Mouse (Mus musculus) intestine, embryonic 16.5 days (tissue): ENCODE measurements around the gene Mau2. TPM values are rescaled to one million over a fixed set of nuclear protein-coding genes. Genes with fewer than 3 reads are reported as not detected.

Experiments used
- ATAC-seq: fragments of 200-750 bp; cut with Nextera tagmentation; 2 replicates; pipeline ENCODE4 v1.8.0; 2017; ENCODE audit warnings: moderate TSS enrichment, moderate library complexity
- H3K27ac ChIP-seq: fragments of 300-500 bp; sonication (generic); 2 replicates; pipeline ENCODE4 v1.5.1; 2014; ENCODE audit warnings: mild to moderate bottlenecking, low read length
- H3K27me3 ChIP-seq: fragments of 300-500 bp; sonication (generic); replicated peaks from 2 replicates; pipeline ENCODE4 v1.6.1; 2014; ENCODE audit warnings: low read length, control low read depth, mixed read lengths; ENCODE audit not compliant: control insufficient read depth, insufficient read depth
- H3K36me3 ChIP-seq: fragments of 300-500 bp; sonication (generic); 2 replicates; pipeline ENCODE4 v1.6.1; 2014; ENCODE audit warnings: low read length, control low read depth; ENCODE audit not compliant: control insufficient read depth, insufficient read depth
- H3K4me1 ChIP-seq: fragments of 300-500 bp; sonication (generic); 2 replicates; pipeline ENCODE4 v1.6.1; 2014; ENCODE audit warnings: low read length, control low read depth, mixed read lengths; ENCODE audit not compliant: control insufficient read depth, insufficient read depth
- H3K4me2 ChIP-seq: fragments of 300-500 bp; sonication (generic); 2 replicates; pipeline ENCODE4 v1.6.1; 2014; ENCODE audit warnings: low read depth, low read length, control low read depth
- H3K4me3 ChIP-seq: fragments of 300-500 bp; sonication (generic); 2 replicates; pipeline ENCODE4 v1.5.1; 2014; ENCODE audit warnings: mild to moderate bottlenecking, low read length
- H3K9ac ChIP-seq: fragments of 300-500 bp; sonication (generic); 2 replicates; pipeline ENCODE4 v1.6.1; 2014; ENCODE audit warnings: low read depth, low read length
- H3K9me3 ChIP-seq: fragments of 300-500 bp; sonication (generic); 2 replicates; pipeline ENCODE4 v1.6.1; 2016; ENCODE audit warnings: low read length, control low read depth; ENCODE audit not compliant: control insufficient read depth
- WGBS: fragments of 180-500 bp; shearing (Covaris S2); extraction: QIAGEN DNeasy Blood & Tissue Kit; methylation state at CpG from one replicate; pipeline ENCODE4 v1.1.7; 2014; 5-methylcytosine and 5-hydroxymethylcytosine counted together
- polyA plus RNA-seq: library from polyadenylated mRNA; unstranded; fragments of >200 nt; fragmentation: Nextera tagmentation; extraction: Ambion mirVana; gene quantifications from 2 replicates; pipeline ENCODE4 v1.2.1, GENCODE M21; 2015

The Mau2 gene
- polyA plus RNA-seq, 1 experiment from 2014 or later: 44.4 TPM

DNA sequence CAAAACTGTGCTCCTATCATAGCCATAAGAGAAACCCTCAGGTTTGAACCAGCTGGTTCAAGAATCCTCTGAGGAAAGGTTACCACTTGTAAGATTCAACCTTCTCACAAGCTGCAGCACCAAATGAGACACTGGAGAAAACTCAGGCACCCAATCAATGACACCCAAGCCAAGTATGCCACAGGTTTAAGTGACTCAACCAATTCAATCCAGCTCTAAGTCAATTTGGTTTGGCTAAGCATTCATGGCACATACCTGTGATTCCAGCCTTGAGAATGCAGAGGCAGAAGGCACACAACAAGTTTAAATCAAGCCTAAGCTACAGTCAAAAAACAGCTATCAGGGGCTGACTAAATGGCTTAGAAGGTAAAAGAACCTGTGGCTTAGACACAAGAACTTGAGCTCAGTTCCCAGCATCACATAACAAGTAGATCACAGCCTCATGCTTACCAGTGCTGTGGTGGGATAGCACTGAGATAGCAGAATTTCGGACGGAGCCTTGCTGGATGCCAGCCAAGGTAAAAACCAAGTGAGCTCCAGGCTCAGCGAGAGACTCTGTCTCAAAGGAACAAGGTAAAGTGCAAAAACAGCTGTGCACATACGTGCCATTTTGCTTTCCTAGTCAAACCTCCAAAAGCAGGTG lies 75.1 kb downstream of the Mau2 start:
- no peak for ATAC-seq
- H3K27me3 ChIP-seq: no peaks in the 10 kb centered on the region
- 76% methylated on average over 4 of the region's 4 CpGs for WGBS
- H3K4me3 ChIP-seq: no peak overlapping the region
- no peaks in the 10 kb centered on the region for H3K9me3 ChIP-seq
- H3K9ac ChIP-seq: no peak overlapping the region
- no peaks in the 10 kb centered on the region; the same call in 1 of the 2 replicates for H3K36me3 ChIP-seq
- no peak overlapping the region for H3K4me2 ChIP-seq
- H3K4me1 ChIP-seq: peaks cover 30% of the 10 kb centered on the region
- H3K27ac ChIP-seq: no peak overlapping the region

Other genes starting within 250 kb of the Mau2 start
- 8.2 and 13.5 TPM in 2 replicates for gene Gmip, start 234.1 kb downstream of the Mau2 start, polyA plus RNA-seq
- 0.26 and 0.32 TPM in 2 replicates for gene Lpar2, start 220.3 kb downstream of the Mau2 start, polyA plus RNA-seq
- 2.7 and 2.9 TPM in 2 replicates for gene Pbx4, start 210.2 kb downstream of the Mau2 start, polyA plus RNA-seq
- 0.51 and 0.53 TPM in 2 replicates for gene Cilp2, start 155.0 kb downstream of the Mau2 start, polyA plus RNA-seq
- 2.8 TPM in 2 replicates for gene Tssk6, start 140.6 kb downstream of the Mau2 start, polyA plus RNA-seq
- 233 and 243 TPM in 2 replicates for gene Ndufa13, start 140.2 kb downstream of the Mau2 start, polyA plus RNA-seq
- 3.2 and 3.8 TPM in 2 replicates for gene Yjefn3, start 140.0 kb downstream of the Mau2 start, polyA plus RNA-seq
- gene Gatad2a, start 46.4 kb downstream of the Mau2 start, polyA plus RNA-seq: 36.0 and 38.9 TPM in 2 replicates
- 33.0 and 37.0 TPM in 2 replicates for gene Sugp1, start 79 bp upstream of the Mau2 start, polyA plus RNA-seq
- 106 and 152 TPM in 2 replicates for gene Tm6sf2, start 30.2 kb upstream of the Mau2 start, polyA plus RNA-seq
- 0.10 and 0.11 TPM in 2 replicates for gene Hapln4, start 40.7 kb upstream of the Mau2 start, polyA plus RNA-seq
- 0.89 and 0.98 TPM in 2 replicates for gene Ncan, start 78.1 kb upstream of the Mau2 start, polyA plus RNA-seq
- 50.7 and 51.7 TPM in 2 replicates for gene Nr2c2ap, start 88.6 kb upstream of the Mau2 start, polyA plus RNA-seq
- gene Rfxank, start 96.4 kb upstream of the Mau2 start, polyA plus RNA-seq: 12.6 and 15.3 TPM in 2 replicates
- gene Borcs8, start 96.8 kb upstream of the Mau2 start, polyA plus RNA-seq: 38.4 and 42.4 TPM in 2 replicates
- 0.11 and 0.23 TPM in 2 replicates for gene Mef2b, start 97.0 kb upstream of the Mau2 start, polyA plus RNA-seq
- gene Tmem161a, start 129.6 kb upstream of the Mau2 start, polyA plus RNA-seq: 66.9 and 67.7 TPM in 2 replicates
- gene Slc25a42, start 169.6 kb upstream of the Mau2 start, polyA plus RNA-seq: 7.6 and 10.5 TPM in 2 replicates
- 17.3 and 18.1 TPM in 2 replicates for gene Sugp2, start 191.5 kb upstream of the Mau2 start, polyA plus RNA-seq
- 25.1 and 29.0 TPM in 2 replicates for gene Armc6, start 191.7 kb upstream of the Mau2 start, polyA plus RNA-seq
- 25.5 and 26.0 TPM in 2 replicates for gene Homer3, start 240.1 kb upstream of the Mau2 start, polyA plus RNA-seq